Mouse (Mus musculus): ENCODE data around the gene Wnt3a. TPM values are rescaled to one million over a fixed set of nuclear protein-coding genes. Genes with fewer than 3 reads are reported as not detected.

Wnt3a gene
- polyA plus RNA-seq, 1 experiment from 2014 or later: 0.35 TPM

DNA sequence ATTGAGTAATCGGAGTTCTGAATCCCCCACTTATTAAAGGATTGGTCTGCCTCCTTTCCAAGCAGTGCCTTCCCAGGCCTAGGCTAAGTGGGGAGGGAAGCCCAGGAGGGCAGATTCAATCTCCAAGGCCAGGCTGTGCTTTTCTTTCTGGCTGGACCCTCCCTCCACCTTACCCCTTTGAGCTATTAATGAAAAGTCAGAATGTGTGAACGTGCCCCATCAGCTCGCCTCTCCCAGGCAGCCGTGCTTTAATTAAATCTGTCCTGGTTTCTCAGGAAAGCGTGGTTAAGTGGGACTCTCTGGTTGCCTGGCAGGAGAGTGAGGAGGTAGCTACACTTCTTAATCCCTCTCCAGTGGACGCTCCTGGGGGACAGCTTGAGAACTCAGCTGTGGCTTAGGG lies 39.1 kb upstream of the Wnt3a start:
- no peak overlapping the region for H3K27ac ChIP-seq (ENCODE audit: low read length)
- H3K36me3 ChIP-seq (ENCODE audit: control insufficient read depth, insufficient read depth): no peaks in the 10 kb centered on the region
- H3K4me2 ChIP-seq (ENCODE audit: low read length): no peak overlapping the region
- no peak for ATAC-seq
- no peak overlapping the region for H3K4me3 ChIP-seq (replicated peaks; ENCODE audit: low read length)
- WGBS: 11% methylated on average over 6 of the region's 6 CpGs
- no peak overlapping the region for H3K9ac ChIP-seq (replicated peaks; ENCODE audit: low read depth, low read length)
- no peaks in the 10 kb centered on the region; the same call in 1 of the 2 replicates for H3K4me1 ChIP-seq (replicated peaks; ENCODE audit: control insufficient read depth, insufficient read depth, low read length)
- no peaks in the 10 kb centered on the region for H3K27me3 ChIP-seq (replicated peaks; ENCODE audit: control insufficient read depth, insufficient read depth, low read length)
- H3K9me3 ChIP-seq (ENCODE audit: control insufficient read depth, low read length): no peaks in the 10 kb centered on the region

DNA sequence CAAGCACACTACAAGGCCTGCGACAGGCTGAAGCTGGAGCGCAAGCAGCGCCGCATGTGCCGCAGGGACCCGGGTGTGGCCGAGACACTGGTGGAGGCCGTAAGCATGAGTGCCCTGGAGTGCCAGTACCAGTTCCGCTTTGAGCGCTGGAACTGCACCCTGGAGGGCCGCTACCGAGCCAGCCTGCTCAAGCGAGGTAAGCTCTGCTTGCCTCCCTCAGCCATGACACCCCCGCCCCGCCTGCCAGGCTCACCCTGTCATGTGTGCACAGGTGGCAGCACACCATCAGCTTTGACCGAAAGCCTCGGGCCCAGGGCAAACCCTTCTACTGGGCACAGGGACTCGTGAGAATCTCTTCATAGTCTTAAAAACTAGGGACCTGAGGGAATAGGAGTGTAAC lies 37.1 kb upstream of the Wnt3a start:
- no peaks in the 10 kb centered on the region for H3K36me3 ChIP-seq (ENCODE audit: control insufficient read depth, insufficient read depth)
- no peak overlapping the region for H3K4me2 ChIP-seq (ENCODE audit: low read length)
- no peaks in the 10 kb centered on the region for H3K27me3 ChIP-seq (replicated peaks; ENCODE audit: control insufficient read depth, insufficient read depth, low read length)
- 87% methylated on average over 18 of the region's 18 CpGs for WGBS
- H3K4me3 ChIP-seq (replicated peaks; ENCODE audit: low read length): no peak overlapping the region
- no peak for ATAC-seq
- H3K27ac ChIP-seq (ENCODE audit: low read length): no peak overlapping the region
- H3K9me3 ChIP-seq (ENCODE audit: control insufficient read depth, low read length): no peaks in the 10 kb centered on the region
- no peaks in the 10 kb centered on the region; the same call in 1 of the 2 replicates for H3K4me1 ChIP-seq (replicated peaks; ENCODE audit: control insufficient read depth, insufficient read depth, low read length)
- H3K9ac ChIP-seq (replicated peaks; ENCODE audit: low read depth, low read length): no peak overlapping the region

GRCm38 (mm10) chr11:59324777-59325176 lies 34.2 kb upstream of the Wnt3a start:
- Histone ChIP-seq H3K9me3 (ENCODE audit: control insufficient read depth, low read length) (0 out of 2 replicates have a peak, but pooled peaks cover 2% of the 10 kb centered on the region), H3K27ac (ENCODE audit: low read length) (no peak overlapping the region), H3K27me3 (replicated peaks; ENCODE audit: control insufficient read depth, insufficient read depth, low read length) (no peaks in the 10 kb centered on the region), H3K4me1 (replicated peaks; ENCODE audit: control insufficient read depth, insufficient read depth, low read length) (no peaks in the 10 kb centered on the region; the same call in 1 of the 2 replicates), H3K4me3 (replicated peaks; ENCODE audit: low read length) (no peak overlapping the region), H3K4me2 (ENCODE audit: low read length) (no peak overlapping the region), H3K36me3 (ENCODE audit: control insufficient read depth, insufficient read depth) (no peaks in the 10 kb centered on the region), H3K9ac (replicated peaks; ENCODE audit: low read depth, low read length) (no peak overlapping the region)
- WGBS: 74% methylated on average over 5 of the region's 5 CpGs
- no peak for ATAC-seq

GRCm38 (mm10) chr11:59322988-59323387 lies 32.4 kb upstream of the Wnt3a start:
- Histone ChIP-seq H3K9ac (replicated peaks; ENCODE audit: low read depth, low read length) (no peak overlapping the region), H3K9me3 (ENCODE audit: control insufficient read depth, low read length) (0 out of 2 replicates have a peak, but pooled peaks cover 2% of the 10 kb centered on the region)
- WGBS: 73% methylated on average over 3 of the region's 3 CpGs

GRCm38 (mm10) chr11:59316517-59316916 lies 26.0 kb upstream of the Wnt3a start:
- WGBS: 66% methylated on average over 6 of the region's 6 CpGs

More at GRCm38 (mm10) chr11:59322988-59323387, 32.4 kb upstream of the Wnt3a start:
- no peaks in the 10 kb centered on the region for H3K36me3 ChIP-seq (ENCODE audit: control insufficient read depth, insufficient read depth)
- no peak overlapping the region for H3K27ac ChIP-seq (ENCODE audit: low read length)
- H3K4me1 ChIP-seq (replicated peaks; ENCODE audit: control insufficient read depth, insufficient read depth, low read length): no peaks in the 10 kb centered on the region
- H3K4me3 ChIP-seq (replicated peaks; ENCODE audit: low read length): no peak overlapping the region
- H3K27me3 ChIP-seq (replicated peaks; ENCODE audit: control insufficient read depth, insufficient read depth, low read length): no peaks in the 10 kb centered on the region
- no peak for ATAC-seq
- H3K4me2 ChIP-seq (ENCODE audit: low read length): no peak overlapping the region

DNA sequence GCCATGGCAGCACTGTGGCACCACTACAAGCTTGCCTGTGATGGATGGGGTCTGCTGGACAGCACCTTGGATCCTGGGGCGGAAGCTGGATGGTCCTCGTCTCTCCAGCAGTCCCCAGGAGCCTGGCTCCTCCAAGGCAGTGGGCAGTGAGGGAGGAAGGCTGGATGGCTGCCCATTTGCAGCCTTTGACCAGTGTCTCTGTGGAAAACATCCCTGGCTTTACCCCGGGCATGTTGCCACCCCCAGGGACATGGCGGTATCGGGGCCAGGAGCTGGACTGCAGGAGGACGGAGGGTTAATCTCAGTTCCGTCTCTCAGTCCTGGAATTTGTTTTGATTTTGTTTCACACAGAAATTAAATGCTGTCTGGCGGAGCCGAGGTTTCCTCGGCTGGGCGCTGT lies 23.4 kb upstream of the Wnt3a start:
- H3K27me3 ChIP-seq (replicated peaks; ENCODE audit: control insufficient read depth, insufficient read depth, low read length): peaks cover 4% of the 10 kb centered on the region; the same call in 1 of the 2 replicates
- H3K4me3 ChIP-seq (replicated peaks; ENCODE audit: low read length): no peak overlapping the region
- H3K27ac ChIP-seq (ENCODE audit: low read length): no peak overlapping the region
- H3K4me2 ChIP-seq (ENCODE audit: low read length): no peak overlapping the region
- no peaks in the 10 kb centered on the region for H3K9me3 ChIP-seq (ENCODE audit: control insufficient read depth, low read length)
- H3K36me3 ChIP-seq (ENCODE audit: control insufficient read depth, insufficient read depth): no peaks in the 10 kb centered on the region
- 48% methylated on average over 11 of the region's 11 CpGs for WGBS
- no peak for ATAC-seq
- peaks cover 12% of the 10 kb centered on the region for H3K4me1 ChIP-seq (replicated peaks; ENCODE audit: control insufficient read depth, insufficient read depth, low read length)
- H3K9ac ChIP-seq (replicated peaks; ENCODE audit: low read depth, low read length): no peak overlapping the region

More at GRCm38 (mm10) chr11:59316517-59316916, 26.0 kb upstream of the Wnt3a start:
- Histone ChIP-seq H3K9ac (replicated peaks; ENCODE audit: low read depth, low read length) (no peak overlapping the region), H3K9me3 (ENCODE audit: control insufficient read depth, low read length) (0 out of 2 replicates have a peak, but pooled peaks cover under 1% of the 10 kb centered on the region), H3K4me3 (replicated peaks; ENCODE audit: low read length) (no peak overlapping the region), H3K4me1 (replicated peaks; ENCODE audit: control insufficient read depth, insufficient read depth, low read length) (peaks cover 4% of the 10 kb centered on the region; the same call in 1 of the 2 replicates), H3K27ac (ENCODE audit: low read length) (no peak overlapping the region), H3K4me2 (ENCODE audit: low read length) (no peak overlapping the region), H3K27me3 (replicated peaks; ENCODE audit: control insufficient read depth, insufficient read depth, low read length) (no peaks in the 10 kb centered on the region), H3K36me3 (ENCODE audit: control insufficient read depth, insufficient read depth) (no peaks in the 10 kb centered on the region)
- no peak for ATAC-seq

DNA sequence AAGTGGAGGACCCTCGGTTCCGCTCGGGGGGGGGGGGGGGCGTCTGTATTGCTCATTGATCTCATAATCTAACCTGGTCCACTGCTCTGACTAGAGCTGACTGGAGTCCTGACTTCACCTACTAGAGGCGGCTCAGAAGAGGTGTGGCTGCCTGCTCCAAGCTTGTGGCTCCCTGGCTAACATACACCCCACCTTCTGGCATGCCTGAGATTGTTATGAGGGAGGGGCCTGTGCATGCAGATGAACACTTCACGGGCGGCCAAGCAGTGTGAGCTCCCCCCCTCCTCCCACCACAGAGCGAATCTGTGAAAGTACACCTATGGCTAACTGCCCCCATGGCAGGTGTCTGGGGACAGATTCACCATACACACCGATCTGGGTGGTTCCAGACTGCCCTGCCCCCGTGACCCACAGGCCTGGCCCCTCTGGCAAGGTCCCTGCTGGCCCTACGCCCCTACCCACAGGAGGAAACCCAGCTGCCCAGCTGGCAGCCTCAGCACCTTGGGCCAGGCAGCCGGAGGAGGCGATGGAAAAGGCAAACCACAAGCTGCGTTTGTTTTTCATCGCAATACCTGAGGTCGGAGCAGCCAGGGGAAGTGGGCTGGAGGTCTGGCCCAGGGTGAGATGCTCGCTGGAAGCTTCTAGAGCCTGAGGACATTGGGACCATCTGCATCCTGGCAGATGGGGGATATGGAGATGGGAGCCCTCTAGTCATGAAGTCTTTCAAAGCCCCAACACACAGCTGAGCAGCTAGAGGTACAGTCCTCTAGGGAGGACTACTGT lies 22.7 kb upstream of the Wnt3a start:
- H3K9me3 ChIP-seq (ENCODE audit: control insufficient read depth, low read length): no peaks in the 10 kb centered on the region
- H3K4me1 ChIP-seq (replicated peaks; ENCODE audit: control insufficient read depth, insufficient read depth, low read length): peaks cover 16% of the 10 kb centered on the region
- no peak overlapping the region for H3K4me3 ChIP-seq (replicated peaks; ENCODE audit: low read length)
- no peaks in the 10 kb centered on the region for H3K36me3 ChIP-seq (ENCODE audit: control insufficient read depth, insufficient read depth)
- H3K4me2 ChIP-seq (ENCODE audit: low read length): no peak overlapping the region
- H3K27ac ChIP-seq (ENCODE audit: low read length): no peak overlapping the region
- H3K27me3 ChIP-seq (replicated peaks; ENCODE audit: control insufficient read depth, insufficient read depth, low read length): peaks cover 10% of the 10 kb centered on the region
- ATAC-seq: no peak
- H3K9ac ChIP-seq (replicated peaks; ENCODE audit: low read depth, low read length): no peak overlapping the region
- WGBS: 58% methylated on average over 17 of the region's 17 CpGs

DNA sequence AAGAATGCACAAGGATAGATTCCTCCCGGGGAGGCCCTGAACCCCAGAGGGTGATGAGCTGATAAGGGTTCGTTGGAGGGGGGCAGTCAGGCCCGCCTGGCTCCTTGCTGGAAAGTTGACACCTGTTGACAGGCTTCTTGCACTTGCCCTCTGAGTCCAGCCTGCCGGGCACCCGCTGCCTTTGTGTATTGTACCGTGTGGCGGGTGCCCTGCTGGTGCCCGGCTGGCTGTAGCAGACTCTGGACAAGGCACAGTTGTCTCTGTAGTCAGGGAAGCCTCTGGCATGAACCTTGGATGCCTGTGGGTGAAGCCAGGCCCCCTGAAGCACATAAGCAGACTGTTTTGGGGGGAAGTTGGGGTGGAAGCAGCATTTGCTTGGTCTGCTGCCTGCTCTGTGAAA lies 21.9 kb upstream of the Wnt3a start:
- H3K27ac ChIP-seq (ENCODE audit: low read length): no peak overlapping the region
- 58% methylated on average over 8 of the region's 8 CpGs for WGBS
- peaks cover 23% of the 10 kb centered on the region for H3K4me1 ChIP-seq (replicated peaks; ENCODE audit: control insufficient read depth, insufficient read depth, low read length)
- no peaks in the 10 kb centered on the region for H3K36me3 ChIP-seq (ENCODE audit: control insufficient read depth, insufficient read depth)
- H3K4me2 ChIP-seq (ENCODE audit: low read length): no peak overlapping the region
- no peaks in the 10 kb centered on the region for H3K9me3 ChIP-seq (ENCODE audit: control insufficient read depth, low read length)
- peaks cover 17% of the 10 kb centered on the region for H3K27me3 ChIP-seq (replicated peaks; ENCODE audit: control insufficient read depth, insufficient read depth, low read length)
- ATAC-seq: no peak
- no peak overlapping the region for H3K4me3 ChIP-seq (replicated peaks; ENCODE audit: low read length)
- H3K9ac ChIP-seq (replicated peaks; ENCODE audit: low read depth, low read length): no peak overlapping the region

DNA sequence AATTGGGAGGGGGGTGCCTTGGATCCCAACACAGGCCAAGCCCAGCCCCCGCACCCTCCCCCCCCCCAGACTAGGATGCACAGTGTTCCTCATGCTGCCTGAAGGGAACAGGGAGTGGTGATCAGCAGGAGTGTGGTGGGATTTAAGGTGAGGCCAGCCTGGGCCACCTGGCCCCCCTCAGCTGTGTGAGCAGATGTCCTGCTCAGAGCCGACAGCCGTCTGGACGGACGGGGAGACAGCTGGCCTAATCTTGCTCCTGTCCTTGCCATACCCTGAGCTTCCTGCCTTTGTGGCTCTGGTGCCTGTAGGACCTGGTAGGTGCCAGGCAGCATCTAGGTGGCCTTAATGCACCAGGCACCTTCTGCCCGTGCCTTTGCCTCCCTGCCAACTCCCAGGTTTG lies 21.5 kb upstream of the Wnt3a start:
- no peak for ATAC-seq
- 63% methylated on average over 6 of the region's 6 CpGs for WGBS
- Histone ChIP-seq H3K4me1 (replicated peaks; ENCODE audit: control insufficient read depth, insufficient read depth, low read length) (peaks cover 28% of the 10 kb centered on the region), H3K36me3 (ENCODE audit: control insufficient read depth, insufficient read depth) (no peaks in the 10 kb centered on the region), H3K27me3 (replicated peaks; ENCODE audit: control insufficient read depth, insufficient read depth, low read length) (peaks cover 21% of the 10 kb centered on the region), H3K9ac (replicated peaks; ENCODE audit: low read depth, low read length) (no peak overlapping the region), H3K4me2 (ENCODE audit: low read length) (no peak overlapping the region), H3K27ac (ENCODE audit: low read length) (no peak overlapping the region), H3K4me3 (replicated peaks; ENCODE audit: low read length) (no peak overlapping the region), H3K9me3 (ENCODE audit: control insufficient read depth, low read length) (no peaks in the 10 kb centered on the region)
